Mouse (Mus musculus) lung, embryonic 16.5 days (tissue): ENCODE measurements around the gene Ap5s1. TPM values are rescaled to one million over a fixed set of nuclear protein-coding genes. Genes with fewer than 3 reads are reported as not detected.

Experiments
- ATAC-seq: fragments of 200-750 bp; cut with Nextera tagmentation; 2 replicates; pipeline ENCODE4 v1.8.0; 2017; ENCODE audit warnings: low read depth, mild to moderate bottlenecking, moderate library complexity
- H3K27ac ChIP-seq: fragments of 300-500 bp; sonication (generic); 2 replicates; pipeline ENCODE4 v1.5.1; 2014; ENCODE audit warnings: mild to moderate bottlenecking, control low read depth, low read length
- H3K27me3 ChIP-seq: fragments of 300-500 bp; sonication (generic); 2 replicates; pipeline ENCODE4 v1.6.1; 2014; ENCODE audit warnings: low read depth, low read length, mixed read lengths; ENCODE audit not compliant: control insufficient read depth, insufficient read depth
- H3K36me3 ChIP-seq: fragments of 300-500 bp; sonication (generic); 2 replicates; pipeline ENCODE4 v1.6.1; 2014; ENCODE audit warnings: low read length; ENCODE audit not compliant: control insufficient read depth, insufficient read depth
- H3K4me1 ChIP-seq: fragments of 300-500 bp; sonication (generic); replicated peaks from 2 replicates; pipeline ENCODE4 v1.6.1; 2014; ENCODE audit warnings: low read length, mixed read lengths; ENCODE audit not compliant: control insufficient read depth, insufficient read depth
- H3K4me2 ChIP-seq: fragments of 300-500 bp; sonication (generic); 2 replicates; pipeline ENCODE4 v1.6.1; 2014; ENCODE audit warnings: low read depth, low read length, control low read depth
- H3K4me3 ChIP-seq: fragments of 300-500 bp; sonication (generic); 2 replicates; pipeline ENCODE4 v1.5.1; 2014; ENCODE audit warnings: mild to moderate bottlenecking, low read length, control low read depth
- H3K9ac ChIP-seq: fragments of 300-500 bp; sonication (generic); 2 replicates; pipeline ENCODE4 v1.6.1; 2014; ENCODE audit warnings: low read length, control low read depth
- H3K9me3 ChIP-seq: fragments of 300-500 bp; sonication (generic); 2 replicates; pipeline ENCODE4 v1.6.1; 2016; ENCODE audit warnings: low read length; ENCODE audit not compliant: control insufficient read depth
- WGBS: fragments of 180-500 bp; shearing (Covaris S2); extraction: QIAGEN DNeasy Blood & Tissue Kit; methylation state at CpG from one replicate; pipeline ENCODE4 v1.1.7; 2014; 5-methylcytosine and 5-hydroxymethylcytosine counted together
- polyA plus RNA-seq: library from polyadenylated mRNA; unstranded; fragments of >200 nt; fragmentation: Nextera tagmentation; extraction: Ambion mirVana; gene quantifications from 2 replicates; pipeline ENCODE4 v1.2.1, GENCODE M21; 2015

The Ap5s1 gene
- polyA plus RNA-seq, 1 experiment from 2014 or later, result 29.0 TPM

GRCm38 (mm10) chr2:131253681-131254328, 46.9 kb downstream of the Ap5s1 start:
- H3K4me3 ChIP-seq, result no peak overlapping the region

GRCm38 (mm10) chr2:131254329-131254713, 47.4 kb downstream of the Ap5s1 start:
- Histone ChIP-seq H3K4me1 (peaks cover 5% of the 10 kb centered on the region; the same call in 1 of the 2 replicates), H3K27me3 (no peaks in the 10 kb centered on the region), H3K27ac (peak overlapping the region; percentile 69), H3K4me2 (peak overlapping the region; percentile 38), H3K9me3 (no peaks in the 10 kb centered on the region), H3K4me3 (no peak overlapping the region), H3K9ac (no peak overlapping the region), H3K36me3 (no peaks in the 10 kb centered on the region)
- 45% methylated on average over 2 of the region's 2 CpGs for WGBS
- ATAC-seq, result peak; percentile 67

More at GRCm38 (mm10) chr2:131253681-131254328, 46.9 kb downstream of the Ap5s1 start:
- peak overlapping the region; percentile 38 for H3K4me2 ChIP-seq
- peak; percentile 90 for ATAC-seq
- peaks cover 1% of the 10 kb centered on the region; the same call in 1 of the 2 replicates for H3K36me3 ChIP-seq
- no peaks in the 10 kb centered on the region for H3K9me3 ChIP-seq
- 14% methylated on average over 7 of the region's 7 CpGs for WGBS
- no peak overlapping the region for H3K9ac ChIP-seq
- peak overlapping the region; percentile 69 for H3K27ac ChIP-seq
- H3K27me3 ChIP-seq, result no peaks in the 10 kb centered on the region
- H3K4me1 ChIP-seq, result peaks cover 5% of the 10 kb centered on the region; the same call in 1 of the 2 replicates

GRCm38 (mm10) chr2:131255738-131256137, 48.9 kb downstream of the Ap5s1 start:
- no peak overlapping the region for H3K9ac ChIP-seq
- no peaks in the 10 kb centered on the region for H3K9me3 ChIP-seq
- 56% methylated on average over 3 of the region's 3 CpGs for WGBS
- no peak overlapping the region for H3K27ac ChIP-seq
- no peak overlapping the region for H3K4me2 ChIP-seq
- H3K4me1 ChIP-seq, result peaks cover 10% of the 10 kb centered on the region
- no peaks in the 10 kb centered on the region for H3K36me3 ChIP-seq
- H3K27me3 ChIP-seq, result no peaks in the 10 kb centered on the region
- ATAC-seq, result no peak
- no peak overlapping the region for H3K4me3 ChIP-seq

DNA sequence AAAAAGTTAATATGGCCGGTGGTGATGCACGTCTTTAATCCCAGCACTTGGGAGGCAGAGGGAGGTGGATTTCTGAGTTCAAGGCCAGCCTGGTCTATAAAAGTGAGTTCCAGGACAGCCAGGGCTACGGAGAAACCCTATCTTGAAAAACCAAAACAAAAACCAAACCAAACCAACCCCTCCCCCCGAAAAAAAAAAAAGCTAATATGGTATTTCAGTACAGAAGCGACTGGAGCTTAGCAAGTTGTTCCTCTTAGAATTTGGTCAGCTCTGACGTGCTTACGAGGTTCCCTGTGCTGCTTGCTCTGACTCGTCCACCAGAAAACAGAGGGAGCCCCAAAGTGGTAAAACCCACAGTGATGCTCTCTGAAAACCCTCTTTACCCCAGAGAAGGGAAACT, 51.8 kb downstream of the Ap5s1 start:
- WGBS, result 72% methylated on average over 8 of the region's 8 CpGs
- no peak overlapping the region for H3K4me3 ChIP-seq
- ATAC-seq, result no peak

GRCm38 (mm10) chr2:131260544-131261307, 53.8 kb downstream of the Ap5s1 start:
- Histone ChIP-seq H3K4me2 (no peak overlapping the region), H3K4me1 (peaks cover 24% of the 10 kb centered on the region), H3K4me3 (no peak overlapping the region), H3K9me3 (no peaks in the 10 kb centered on the region), H3K36me3 (no peaks in the 10 kb centered on the region), H3K27me3 (no peaks in the 10 kb centered on the region), H3K9ac (0 out of 2 replicates have a peak overlapping the region, but pooled peaks have one; percentile 18), H3K27ac (no peak overlapping the region)
- ATAC-seq, result no peak
- WGBS, result 25% methylated on average over 9 of the region's 9 CpGs

More for the DNA sequence above, 51.8 kb downstream of the Ap5s1 start:
- Histone ChIP-seq H3K4me1 (peaks cover 16% of the 10 kb centered on the region), H3K9ac (no peak overlapping the region), H3K9me3 (no peaks in the 10 kb centered on the region), H3K27me3 (no peaks in the 10 kb centered on the region), H3K27ac (no peak overlapping the region), H3K36me3 (no peaks in the 10 kb centered on the region), H3K4me2 (no peak overlapping the region)

DNA sequence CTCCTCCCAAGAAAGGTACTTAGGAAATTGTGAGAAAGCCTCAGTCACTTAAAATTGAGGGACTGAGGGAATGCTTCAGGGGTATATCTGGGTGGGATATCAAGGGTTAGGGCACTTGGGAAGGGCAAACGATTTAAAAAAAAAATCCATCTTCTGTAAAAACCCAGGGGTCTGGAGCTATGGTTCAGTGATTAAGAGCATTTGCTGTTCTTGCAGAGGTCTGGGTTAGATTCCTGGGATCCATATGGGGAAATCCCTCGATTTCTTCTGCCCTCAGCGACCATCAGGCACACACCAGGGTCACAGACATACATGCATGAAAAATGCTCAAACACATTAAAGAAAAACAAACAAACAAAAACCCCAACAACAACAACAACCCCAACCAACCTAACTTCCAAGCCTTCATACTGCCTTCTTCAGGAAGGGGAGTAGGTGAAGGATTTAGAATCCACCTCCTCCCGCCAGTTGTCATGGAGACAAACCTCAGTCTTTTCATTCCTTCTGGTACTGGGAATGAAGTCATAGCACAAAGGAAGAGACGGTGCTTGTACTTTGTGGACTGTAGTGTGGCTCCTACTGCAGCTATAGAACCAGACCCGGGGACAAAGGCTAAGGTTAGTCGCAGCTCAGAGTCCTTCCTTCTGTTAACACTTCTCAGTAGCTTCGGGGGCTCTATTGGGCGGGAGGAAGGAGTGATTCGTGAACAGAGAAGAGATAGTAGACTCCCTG, 54.8 kb downstream of the Ap5s1 start:
- Histone ChIP-seq H3K4me1 (peaks cover 24% of the 10 kb centered on the region), H3K36me3 (no peaks in the 10 kb centered on the region), H3K27ac (peak overlapping the region; percentile 100), H3K27me3 (no peaks in the 10 kb centered on the region), H3K4me2 (peak overlapping the region; percentile 81), H3K9me3 (no peaks in the 10 kb centered on the region), H3K9ac (peak overlapping the region; percentile 85), H3K4me3 (peak overlapping the region; percentile 88)
- WGBS, result 1% methylated on average over 10 of the region's 10 CpGs
- ATAC-seq, result peak; percentile 60

DNA sequence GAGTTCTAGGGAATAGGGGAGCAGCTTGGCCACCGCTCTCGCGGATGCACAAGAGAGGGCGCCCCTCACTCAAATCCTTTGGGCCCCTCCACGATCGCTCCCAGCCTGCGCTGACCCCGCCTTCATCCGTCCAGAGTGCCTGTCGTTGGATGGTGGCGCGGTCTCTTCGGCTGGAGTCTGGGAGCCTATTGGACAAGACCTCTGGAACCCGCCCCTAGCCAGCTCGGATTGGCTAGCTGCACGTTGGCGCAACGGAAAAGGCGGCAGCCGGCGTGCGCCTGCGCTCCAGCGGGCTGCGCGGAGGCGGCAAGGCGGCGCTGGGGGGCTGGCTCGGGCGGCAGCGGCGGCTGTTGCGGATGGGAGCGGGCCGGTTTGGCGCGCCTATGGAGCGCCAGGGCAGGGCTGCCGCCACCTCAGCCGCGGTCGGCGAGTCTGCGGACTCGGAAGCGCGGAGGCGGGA, 55.4 kb downstream of the Ap5s1 start, which contains the start of gene Pank2:
Gene Pank2 (plus strand): TSS at position 283 of the 460 bp plus-strand sequence.
- under 1% methylated on average over 46 of the region's 49 CpGs for WGBS

More for the DNA sequence above, 55.4 kb downstream of the Ap5s1 start, which contains the start of gene Pank2:
- peak within 1 kb of the TSS; percentile 96 for H3K9ac ChIP-seq
- H3K4me3 ChIP-seq, result peak within 1 kb of the TSS; percentile 88
- H3K27me3 ChIP-seq, result no peaks in the 10 kb centered on the region
- peaks cover 24% of the 10 kb centered on the region for H3K4me1 ChIP-seq
- H3K36me3 ChIP-seq, result no peaks in the 10 kb centered on the region
- ATAC-seq, result peak; percentile 99
- no peaks in the 10 kb centered on the region for H3K9me3 ChIP-seq
- H3K27ac ChIP-seq, result peak within 1 kb of the TSS; percentile 100
- H3K4me2 ChIP-seq, result peak within 1 kb of the TSS; percentile 81
